Mouse (Mus musculus) CH12.LX (cell line): ENCODE measurements at regions not wholly inside any gene's neighbourhood (a gene's known extent, or its start where the extent isn't known, plus 50 kb on each side); places are given as distances from the start of the nearest gene placed in this dataset.
"Not testable (repeated sequence)": the region's sequence is repeated elsewhere in the genome, so short reads cannot be mapped to it uniquely, and the experiment has no call there.

ENCODE experiments used
- DNase-seq: peaks from one replicate; pipeline ENCODE4 v3.0.0-alpha.2; 2013; ENCODE audit errors: extremely low read depth
- H3K27ac ChIP-seq: 2 replicates; pipeline ENCODE4 v1.5.1; 2012; ENCODE audit warnings: low read depth, mild to moderate bottlenecking, control low read depth, moderate library complexity; ENCODE audit not compliant: insufficient read depth
- H3K27me3 ChIP-seq: replicated peaks from 2 replicates; pipeline ENCODE3; 2012; ENCODE audit warnings: inconsistent platforms
- H3K36me3 ChIP-seq, 2 experiments: replicated peaks in 1 of 2; 2 replicates each; pipeline versions ENCODE3 to v1.6.1; 2012; ENCODE audit warnings: inconsistent platforms in 1 of 2, low read length in 1 of 2, mild to moderate bottlenecking in 1 of 2, mixed read lengths in 1 of 2, moderate library complexity in 1 of 2; ENCODE audit not compliant: control insufficient read depth in 1 of 2, insufficient read depth in 1 of 2
- H3K4me1 ChIP-seq, 2 experiments: 2 replicates each; pipeline ENCODE4 v1.6.1; 2012; ENCODE audit warnings: inconsistent platforms in 1 of 2, moderate library complexity in 1 of 2; ENCODE audit not compliant: insufficient read depth in 2 of 2, control insufficient read depth in 1 of 2
- H3K4me2 ChIP-seq: 2 replicates; pipeline ENCODE4 v1.6.1; 2012; ENCODE audit warnings: low read depth, mild to moderate bottlenecking, control low read depth; ENCODE audit not compliant: poor library complexity, insufficient read depth, severe bottlenecking
- H3K4me3 ChIP-seq, 3 experiments: fragments of 150-350 bp in 1 of 3; sonication (generic) in 1 of 3; replicated peaks in 1 of 3; 2 replicates each; pipeline versions ENCODE3 to v1.5.1; 2011 to 2012; ENCODE audit warnings: low read depth in 2 of 3, low read length in 2 of 3, mild to moderate bottlenecking in 2 of 3, moderate library complexity in 2 of 3, control low read depth in 1 of 3, improper control_type of control experiment in 1 of 3, inconsistent platforms in 1 of 3, mixed read lengths in 1 of 3; ENCODE audit not compliant: poor library complexity in 1 of 3
- H3K79me2 ChIP-seq: replicated peaks from 2 replicates; pipeline ENCODE4 v1.6.1; 2012; ENCODE audit warnings: mild to moderate bottlenecking, moderate library complexity; ENCODE audit not compliant: control insufficient read depth, poor library complexity, insufficient read depth, severe bottlenecking; ENCODE audit errors: extremely low read depth
- H3K9ac ChIP-seq: 2 replicates; pipeline ENCODE4 v1.6.1; 2012; ENCODE audit warnings: low read depth, mild to moderate bottlenecking, control low read depth, moderate library complexity; ENCODE audit not compliant: insufficient read depth
- H3K9me3 ChIP-seq: replicated peaks from 2 replicates; pipeline ENCODE3; 2012; ENCODE audit warnings: low read length, inconsistent platforms, mixed read lengths
- RAD21 ChIP-seq: IDR thresholded peaks from 2 replicates; pipeline ENCODE4 v1.6.1; 2011; ENCODE audit warnings: low read depth, mild to moderate bottlenecking, low read length, improper control_type of control experiment, moderate library complexity
- dilution Hi-C: fragments of 300-500 bp; cut with MboI; formaldehyde crosslinking; loops from 2 replicates; pipeline ENCODE4 v1.14.3; 2020; ENCODE audit warnings: low sequenced_read_pairs; ENCODE audit not compliant: extremely low pct_unique_long_range_greater_than_20kb, extremely low pct_ligation_motif_present
- in situ Hi-C: fragments of 300-500 bp; cut with MboI; formaldehyde crosslinking; loops from 3 replicates; pipeline ENCODE4 v1.14.3; 2019; ENCODE audit warnings: low sequenced_read_pairs, low pct_ligation_motif_present, low pct_unique_long_range_greater_than_20kb, mixed read lengths

DNA sequence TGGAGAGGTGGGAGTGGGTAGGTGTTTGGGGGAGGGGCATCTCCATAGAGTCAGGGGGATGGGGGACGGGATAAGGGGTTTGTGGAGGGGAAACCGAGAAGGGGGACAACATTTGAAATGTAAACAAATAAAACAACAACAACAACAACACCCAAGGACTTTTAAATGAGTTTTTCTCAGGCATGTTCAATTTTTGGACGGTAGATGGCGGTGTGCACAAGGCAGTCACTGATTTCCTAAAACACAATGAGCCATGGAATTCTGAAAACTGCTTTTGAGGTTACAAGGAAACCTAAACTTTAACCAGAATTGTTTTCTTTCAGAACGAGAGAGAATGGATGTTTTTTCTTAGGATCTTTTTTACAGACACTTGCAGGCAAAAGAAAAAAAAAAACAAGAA lies 246.9 kb upstream of the Snrpn start:
- H3K27me3 ChIP-seq, H3K79me2 ChIP-seq, H3K9me3 ChIP-seq, dilution Hi-C loops, H3K4me3 ChIP-seq, H3K9ac ChIP-seq, H3K4me1 ChIP-seq, H3K36me3 ChIP-seq, DNase-seq, H3K27ac ChIP-seq, H3K4me2 ChIP-seq: not testable (repeated sequence)
- in situ Hi-C loops = loop anchor here (10.0 kb wide), 1 partner anchor 98 kb away; no protein-coding TSS in a partner anchor
- TF ChIP-seq RAD21 = peak; percentile 23

DNA sequence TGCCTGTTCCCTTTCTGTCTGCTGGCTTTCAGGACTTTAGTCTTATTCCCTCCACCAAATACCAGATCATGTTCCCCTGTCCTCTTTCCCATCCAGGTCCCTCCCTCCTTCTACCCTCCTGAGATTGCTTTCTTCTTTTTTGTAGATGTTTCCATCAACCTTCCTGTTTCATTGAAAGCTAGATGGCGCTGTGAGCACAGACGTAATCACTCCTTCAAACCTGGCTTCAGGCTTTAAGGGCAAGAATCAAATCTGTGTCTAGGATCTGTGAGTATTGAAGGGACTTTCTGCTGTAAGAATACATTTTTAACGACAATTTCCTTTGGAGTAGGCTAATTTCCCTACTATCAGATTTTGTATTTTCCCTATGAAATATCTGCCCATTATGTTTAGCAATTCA lies 234.0 kb upstream of the Snrpn start:
- H3K27ac ChIP-seq, H3K9me3 ChIP-seq, H3K4me3 ChIP-seq, H3K9ac ChIP-seq, H3K4me2 ChIP-seq, H3K36me3 ChIP-seq, H3K79me2 ChIP-seq, H3K27me3 ChIP-seq, dilution Hi-C loops, H3K4me1 ChIP-seq: not testable (repeated sequence)
- in situ Hi-C loops = loop anchor here (25.0 kb wide), 1 partner anchor 187 kb away; no protein-coding TSS in a partner anchor
- DNase-seq = peak; percentile 33

DNA sequence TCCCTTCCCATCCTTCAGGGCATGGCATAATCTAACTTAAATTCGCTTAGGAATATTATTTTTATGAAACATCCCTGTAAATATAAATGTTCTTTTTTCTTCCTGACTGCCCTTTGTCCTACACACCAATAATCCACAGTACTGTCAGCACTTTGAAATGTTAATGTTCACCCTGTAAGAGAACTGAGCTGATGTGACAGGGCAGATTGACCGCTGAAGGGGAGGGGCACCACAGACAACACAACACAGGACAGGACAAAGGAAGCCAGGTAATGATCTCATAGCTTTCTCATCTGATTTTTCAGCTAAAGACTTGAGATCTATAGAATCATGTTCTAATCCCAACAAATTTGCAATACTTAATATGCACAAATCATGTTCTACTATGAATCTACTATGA lies 212.2 kb upstream of the Snrpn start:
- H3K4me1 ChIP-seq, H3K79me2 ChIP-seq, dilution Hi-C loops, H3K27me3 ChIP-seq, H3K9me3 ChIP-seq, H3K36me3 ChIP-seq, H3K9ac ChIP-seq, DNase-seq, H3K27ac ChIP-seq, H3K4me2 ChIP-seq, H3K4me3 ChIP-seq: not testable (repeated sequence)
- in situ Hi-C loops = loop anchor here (25.0 kb wide), 1 partner anchor 165 kb away; no protein-coding TSS in a partner anchor
